Mouse (Mus musculus): ENCODE data around the gene Slc12a1. TPM values are rescaled to one million over a fixed set of nuclear protein-coding genes. Genes with fewer than 3 reads are reported as not detected.

Slc12a1 gene
- polyA plus RNA-seq, 1 experiment from 2014 or later = not detected

- Histone ChIP-seq H3K27me3 (replicated peaks; ENCODE audit: control insufficient read depth, insufficient read depth, low read length) (no peaks in the 10 kb centered on the region), H3K36me3 (ENCODE audit: control insufficient read depth, insufficient read depth, low read length) (no peaks in the 10 kb centered on the region), H3K4me3 (ENCODE audit: low read length) (no peak overlapping the region), H3K4me1 (ENCODE audit: control insufficient read depth, insufficient read depth, low read length) (no peaks in the 10 kb centered on the region), H3K9ac (ENCODE audit: low read depth, low read length) (no peak overlapping the region), H3K9me3 (ENCODE audit: control insufficient read depth, low read length) (no peaks in the 10 kb centered on the region), H3K27ac (ENCODE audit: low read length) (no peak overlapping the region), H3K4me2 (ENCODE audit: low read depth, low read length) (no peak overlapping the region)
- ATAC-seq = no peak
- WGBS = 84% methylated on average over 1 of the region's 1 CpGs
Observed at GRCm38 (mm10) chr2:125221673-125222072, 69.4 kb downstream of the Slc12a1 start.

GRCm38 (mm10) chr2:125228472-125229409, 76.4 kb downstream of the Slc12a1 start:
- Histone ChIP-seq H3K27ac (ENCODE audit: low read length) (no peak overlapping the region), H3K36me3 (ENCODE audit: control insufficient read depth, insufficient read depth, low read length) (no peaks in the 10 kb centered on the region), H3K4me3 (ENCODE audit: low read length) (no peak overlapping the region), H3K27me3 (replicated peaks; ENCODE audit: control insufficient read depth, insufficient read depth, low read length) (no peaks in the 10 kb centered on the region), H3K4me1 (ENCODE audit: control insufficient read depth, insufficient read depth, low read length) (no peaks in the 10 kb centered on the region), H3K9me3 (ENCODE audit: control insufficient read depth, low read length) (no peaks in the 10 kb centered on the region), H3K4me2 (ENCODE audit: low read depth, low read length) (no peak overlapping the region), H3K9ac (ENCODE audit: low read depth, low read length) (no peak overlapping the region)
- WGBS = 77% methylated on average over 11 of the region's 11 CpGs
- no peak for ATAC-seq

- ATAC-seq = no peak
- Histone ChIP-seq H3K9ac (ENCODE audit: low read depth, low read length) (no peak overlapping the region), H3K4me1 (ENCODE audit: control insufficient read depth, insufficient read depth, low read length) (0 out of 2 replicates have a peak, but pooled peaks cover 3% of the 10 kb centered on the region), H3K27ac (ENCODE audit: low read length) (no peak overlapping the region), H3K9me3 (ENCODE audit: control insufficient read depth, low read length) (no peaks in the 10 kb centered on the region), H3K36me3 (ENCODE audit: control insufficient read depth, insufficient read depth, low read length) (no peaks in the 10 kb centered on the region), H3K4me2 (ENCODE audit: low read depth, low read length) (no peak overlapping the region), H3K4me3 (ENCODE audit: low read length) (no peak overlapping the region), H3K27me3 (replicated peaks; ENCODE audit: control insufficient read depth, insufficient read depth, low read length) (no peaks in the 10 kb centered on the region)
- WGBS = 86% methylated on average over 4 of the region's 4 CpGs
Observed at GRCm38 (mm10) chr2:125232183-125232582, 79.9 kb downstream of the Slc12a1 start.

- Histone ChIP-seq H3K36me3 (ENCODE audit: control insufficient read depth, insufficient read depth, low read length) (no peaks in the 10 kb centered on the region), H3K27ac (ENCODE audit: low read length) (no peak overlapping the region), H3K9ac (ENCODE audit: low read depth, low read length) (no peak overlapping the region), H3K4me3 (ENCODE audit: low read length) (no peak overlapping the region), H3K4me1 (ENCODE audit: control insufficient read depth, insufficient read depth, low read length) (0 out of 2 replicates have a peak, but pooled peaks cover 3% of the 10 kb centered on the region), H3K4me2 (ENCODE audit: low read depth, low read length) (no peak overlapping the region), H3K9me3 (ENCODE audit: control insufficient read depth, low read length) (no peaks in the 10 kb centered on the region), H3K27me3 (replicated peaks; ENCODE audit: control insufficient read depth, insufficient read depth, low read length) (no peaks in the 10 kb centered on the region)
- ATAC-seq = no peak
- 55% methylated on average over 2 of the region's 2 CpGs for WGBS
Observed at GRCm38 (mm10) chr2:125233537-125233936, 81.2 kb downstream of the Slc12a1 start.

GRCm38 (mm10) chr2:125234049-125234448, 81.7 kb downstream of the Slc12a1 start:
- H3K27me3 ChIP-seq (replicated peaks; ENCODE audit: control insufficient read depth, insufficient read depth, low read length) = no peaks in the 10 kb centered on the region
- 0 out of 2 replicates have a peak, but pooled peaks cover 3% of the 10 kb centered on the region for H3K4me1 ChIP-seq (ENCODE audit: control insufficient read depth, insufficient read depth, low read length)
- H3K27ac ChIP-seq (ENCODE audit: low read length) = no peak overlapping the region
- H3K4me3 ChIP-seq (ENCODE audit: low read length) = no peak overlapping the region
- H3K4me2 ChIP-seq (ENCODE audit: low read depth, low read length) = no peak overlapping the region
- WGBS = 88% methylated on average over 2 of the region's 2 CpGs
- no peak for ATAC-seq
- H3K9ac ChIP-seq (ENCODE audit: low read depth, low read length) = no peak overlapping the region
- no peaks in the 10 kb centered on the region for H3K9me3 ChIP-seq (ENCODE audit: control insufficient read depth, low read length)
- H3K36me3 ChIP-seq (ENCODE audit: control insufficient read depth, insufficient read depth, low read length) = no peaks in the 10 kb centered on the region

GRCm38 (mm10) chr2:125245545-125246285, 93.4 kb downstream of the Slc12a1 start:
- Histone ChIP-seq H3K4me1 (ENCODE audit: control insufficient read depth, insufficient read depth, low read length) (peaks cover 8% of the 10 kb centered on the region), H3K27me3 (replicated peaks; ENCODE audit: control insufficient read depth, insufficient read depth, low read length) (no peaks in the 10 kb centered on the region), H3K9ac (ENCODE audit: low read depth, low read length) (no peak overlapping the region), H3K36me3 (ENCODE audit: control insufficient read depth, insufficient read depth, low read length) (no peaks in the 10 kb centered on the region), H3K4me3 (ENCODE audit: low read length) (no peak overlapping the region), H3K27ac (ENCODE audit: low read length) (no peak overlapping the region), H3K9me3 (ENCODE audit: control insufficient read depth, low read length) (no peaks in the 10 kb centered on the region), H3K4me2 (ENCODE audit: low read depth, low read length) (no peak overlapping the region)
- ATAC-seq = no peak
- WGBS = 78% methylated on average over 3 of the region's 3 CpGs

GRCm38 (mm10) chr2:125246669-125247068, 94.4 kb downstream of the Slc12a1 start:
- Histone ChIP-seq H3K4me2 (ENCODE audit: low read depth, low read length) (peak overlapping the region; percentile 84), H3K27me3 (replicated peaks; ENCODE audit: control insufficient read depth, insufficient read depth, low read length) (no peaks in the 10 kb centered on the region), H3K4me3 (ENCODE audit: low read length) (peak overlapping the region; percentile 83), H3K9ac (ENCODE audit: low read depth, low read length) (peak overlapping the region; percentile 84), H3K9me3 (ENCODE audit: control insufficient read depth, low read length) (no peaks in the 10 kb centered on the region), H3K36me3 (ENCODE audit: control insufficient read depth, insufficient read depth, low read length) (no peaks in the 10 kb centered on the region), H3K27ac (ENCODE audit: low read length) (peak overlapping the region; percentile 97), H3K4me1 (ENCODE audit: control insufficient read depth, insufficient read depth, low read length) (peaks cover 8% of the 10 kb centered on the region)
- ATAC-seq = no peak; the same call in 1 of the 2 replicates
- 15% methylated on average over 9 of the region's 9 CpGs for WGBS

- no peaks in the 10 kb centered on the region for H3K36me3 ChIP-seq (ENCODE audit: control insufficient read depth, insufficient read depth, low read length)
- peak within 1 kb of the TSS; percentile 83 for H3K4me3 ChIP-seq (ENCODE audit: low read length)
- peaks cover 8% of the 10 kb centered on the region for H3K4me1 ChIP-seq (ENCODE audit: control insufficient read depth, insufficient read depth, low read length)
- peak within 1 kb of the TSS; percentile 97 for H3K27ac ChIP-seq (ENCODE audit: low read length)
- H3K27me3 ChIP-seq (replicated peaks; ENCODE audit: control insufficient read depth, insufficient read depth, low read length) = no peaks in the 10 kb centered on the region
- peak within 1 kb of the TSS; percentile 84 for H3K4me2 ChIP-seq (ENCODE audit: low read depth, low read length)
- under 1% methylated on average over 92 of the region's 96 CpGs for WGBS
- H3K9me3 ChIP-seq (ENCODE audit: control insufficient read depth, low read length) = no peaks in the 10 kb centered on the region
- H3K9ac ChIP-seq (ENCODE audit: low read depth, low read length) = peak within 1 kb of the TSS; percentile 84
- ATAC-seq = peak; percentile 100
Observed at GRCm38 (mm10) chr2:125247108-125247961, 95.0 kb downstream of the Slc12a1 start, which contains the start of gene Dut. TSS of gene Dut (plus strand) at chr2:125247190.

GRCm38 (mm10) chr2:125247962-125248235, 95.6 kb downstream of the Slc12a1 start:
- WGBS = 0% methylated on average over 9 of the region's 9 CpGs
- H3K36me3 ChIP-seq (ENCODE audit: control insufficient read depth, insufficient read depth, low read length) = peaks cover 2% of the 10 kb centered on the region; the same call in 1 of the 2 replicates
- peak overlapping the region; percentile 84 for H3K9ac ChIP-seq (ENCODE audit: low read depth, low read length)
- no peak for ATAC-seq
- no peaks in the 10 kb centered on the region for H3K27me3 ChIP-seq (replicated peaks; ENCODE audit: control insufficient read depth, insufficient read depth, low read length)
- H3K4me3 ChIP-seq (ENCODE audit: low read length) = peak overlapping the region; percentile 83
- H3K27ac ChIP-seq (ENCODE audit: low read length) = peak overlapping the region; percentile 97
- peak overlapping the region; percentile 84 for H3K4me2 ChIP-seq (ENCODE audit: low read depth, low read length)
- no peaks in the 10 kb centered on the region for H3K9me3 ChIP-seq (ENCODE audit: control insufficient read depth, low read length)
- H3K4me1 ChIP-seq (ENCODE audit: control insufficient read depth, insufficient read depth, low read length) = peaks cover 10% of the 10 kb centered on the region
